Mouse (Mus musculus) mouse embryonic stem cell (cell line): ENCODE measurements around the gene Tent4a.
"Not testable (repeated sequence)": the region's sequence is repeated elsewhere in the genome, so short reads cannot be mapped to it uniquely, and the experiment has no call there.

Source experiments
- in situ Hi-C, 2 experiments: fragments of 300-500 bp; cut with MboI; formaldehyde crosslinking; loops; 1 replicate in 1 of 2; 3 replicates in 1 of 2; pipeline ENCODE4 v1.14.3; 2019 to 2020; ENCODE audit warnings: low sequenced_read_pairs in 2 of 2, low pct_unique_long_range_greater_than_20kb in 1 of 2, mixed read lengths in 1 of 2; ENCODE audit not compliant: unreplicated experiment in 1 of 2

Gene Tent4a

GRCm38 (mm10) chr13:69534334-69534653, at the start of gene Tent4a:
Gene Tent4a, minus strand, starts transcription at chr13:69534617.
- in situ Hi-C loops = no loop called here

DNA sequence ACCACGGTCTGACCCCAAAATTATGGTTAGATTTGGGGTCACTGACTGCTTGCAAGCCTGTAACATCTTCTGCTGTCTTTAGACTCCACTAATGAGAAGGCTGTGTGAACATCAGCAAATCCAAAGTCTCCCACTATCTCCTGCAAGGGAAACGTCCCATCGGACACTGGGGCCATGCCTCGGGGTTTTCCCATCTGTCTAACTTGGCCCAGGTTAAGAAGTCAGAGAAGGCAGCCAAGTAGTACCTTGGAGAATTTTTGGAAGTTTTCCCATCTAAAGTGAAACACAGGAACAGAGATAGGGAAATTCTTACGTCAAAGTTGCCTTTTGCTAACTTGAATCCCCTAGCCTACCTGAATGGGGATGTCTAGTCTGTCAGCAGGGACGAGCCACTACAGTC, 49.2 kb upstream of the Tent4a start:
- in situ Hi-C loops = no loop called here

DNA sequence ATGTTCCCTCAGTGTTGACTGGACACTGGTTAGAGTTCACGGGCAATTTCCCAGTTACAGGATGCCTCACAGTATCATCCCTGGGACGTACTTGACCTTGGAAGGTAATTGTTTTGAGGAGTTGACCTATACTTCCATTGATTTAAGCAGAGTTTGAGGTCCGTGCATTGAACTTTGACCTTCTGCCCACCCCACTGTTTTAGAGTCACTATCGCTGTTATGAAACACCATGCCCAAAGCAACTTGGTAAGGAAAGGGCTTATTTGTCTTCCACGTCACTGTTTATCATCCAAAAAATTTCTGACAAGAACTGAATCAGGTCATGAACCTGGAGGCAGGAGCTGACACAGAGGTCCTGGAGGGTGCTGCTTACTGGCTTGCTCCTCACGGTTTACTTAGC, 48.0 kb upstream of the Tent4a start:
- in situ Hi-C loops = no loop called here

DNA sequence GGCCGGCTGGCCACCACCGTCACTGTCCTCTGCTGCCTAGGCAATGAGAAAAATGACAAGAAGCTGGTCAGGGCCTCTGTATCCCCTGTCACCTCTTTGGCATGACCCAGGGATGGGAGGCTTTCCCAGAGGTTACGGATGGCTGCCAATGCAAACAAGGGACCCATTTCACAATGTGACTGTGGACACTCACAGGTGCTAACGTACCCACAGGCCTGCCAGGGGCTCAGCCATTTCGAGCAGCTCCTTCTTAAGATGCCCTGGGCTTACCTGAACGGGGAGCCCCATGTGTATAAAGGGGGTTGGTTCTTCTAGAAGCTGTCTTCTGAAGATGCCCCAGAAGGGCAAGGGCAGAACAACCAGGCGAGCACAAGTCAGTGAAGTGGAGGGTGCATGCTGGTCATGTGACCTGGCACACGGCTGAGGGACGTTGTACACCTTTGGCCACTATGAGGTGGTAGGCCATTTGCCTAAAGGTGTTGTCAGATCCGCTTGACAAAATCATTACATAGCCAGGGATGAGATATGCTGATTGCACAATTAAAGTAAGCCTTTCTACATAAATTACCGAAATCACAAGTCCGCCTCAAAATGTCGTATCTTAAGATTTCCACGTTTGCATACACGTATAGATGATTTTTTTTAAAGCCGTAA, 42.9 kb upstream of the Tent4a start:
- in situ Hi-C loops = no loop called here

GRCm38 (mm10) chr13:69576676-69577075, 42.3 kb upstream of the Tent4a start:
- in situ Hi-C loops = no loop called here

- in situ Hi-C loops = no loop called here
These were observed 38.2 kb upstream of the Tent4a start for GRCm38 (mm10) chr13:69572594-69572993.

- in situ Hi-C loops = no loop called here
These were observed 34.8 kb upstream of the Tent4a start for GRCm38 (mm10) chr13:69569201-69569600.

- in situ Hi-C loops = not testable (repeated sequence)
These were observed 31.0 kb upstream of the Tent4a start for GRCm38 (mm10) chr13:69565401-69565800.

- in situ Hi-C loops = no loop called here
These were observed 30.2 kb upstream of the Tent4a start for GRCm38 (mm10) chr13:69564573-69564972.

- in situ Hi-C loops = no loop called here
These were observed 29.5 kb upstream of the Tent4a start for GRCm38 (mm10) chr13:69563905-69564304.

DNA sequence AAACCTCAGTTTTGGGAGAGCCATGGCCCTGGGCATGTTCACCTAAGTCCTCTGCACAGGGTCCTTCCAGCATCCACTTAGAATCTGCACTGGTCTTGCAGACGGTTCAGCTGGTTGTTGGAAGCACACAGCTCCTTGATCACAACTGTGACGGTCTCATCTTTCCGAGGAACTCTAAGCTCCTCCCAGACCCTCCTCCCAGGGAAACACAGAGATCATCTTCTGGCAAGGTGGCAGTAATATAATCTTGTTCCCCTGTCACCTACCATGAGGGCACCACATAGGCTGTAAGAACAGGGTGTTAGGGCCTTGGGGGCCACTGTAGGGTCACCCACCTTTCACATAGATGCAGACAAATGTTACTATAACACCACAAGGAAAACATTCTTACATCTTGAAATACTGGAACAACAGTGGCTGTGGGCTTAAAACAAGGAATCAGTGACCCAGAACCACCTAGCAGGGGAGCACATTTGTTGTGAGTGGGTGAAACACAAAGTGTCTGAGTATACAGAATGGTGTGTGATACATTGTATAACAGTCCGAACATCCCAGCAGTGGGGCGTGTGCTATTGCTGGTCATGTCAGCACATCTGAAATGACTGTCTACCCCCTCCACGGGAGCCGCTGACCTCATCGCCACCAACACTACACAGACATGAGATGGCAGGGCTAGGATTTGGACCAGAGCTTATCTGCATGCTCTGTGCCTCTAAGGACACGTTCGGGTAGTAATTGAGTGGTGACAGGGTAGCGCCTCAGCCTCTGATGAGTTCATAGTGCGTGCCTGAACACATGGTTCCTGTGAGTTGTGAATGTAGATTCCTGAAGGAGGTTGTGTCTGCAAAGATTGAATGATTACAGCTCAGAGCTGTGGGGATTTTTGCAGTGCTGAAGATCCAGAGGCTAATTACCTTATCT, 28.5 kb upstream of the Tent4a start:
- in situ Hi-C loops = no loop called here

DNA sequence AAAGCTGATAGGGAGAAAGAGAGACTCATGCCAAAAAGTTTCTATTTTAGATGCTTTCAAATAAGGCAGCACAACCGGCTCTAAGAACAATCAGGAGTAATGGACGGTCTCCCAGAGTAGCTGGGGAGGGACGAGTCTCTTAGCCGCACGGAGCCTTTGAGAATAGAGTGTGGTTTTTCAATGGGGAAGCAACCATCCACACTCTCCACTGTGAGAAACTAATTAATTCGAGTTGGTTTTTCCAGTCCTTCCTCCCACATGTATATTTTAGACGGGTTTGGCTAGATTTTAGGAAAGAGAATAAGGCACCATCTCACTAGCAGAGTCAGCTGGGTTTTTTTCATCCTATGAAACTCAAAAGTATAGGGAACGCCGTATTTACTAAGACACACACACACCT, 27.6 kb upstream of the Tent4a start:
- in situ Hi-C loops = no loop called here

GRCm38 (mm10) chr13:69559291-69559961, 25.0 kb upstream of the Tent4a start:
- in situ Hi-C loops = loop anchor here in 1 of 2 experiments (10.0 kb wide), 1 partner anchor 95 kb away; no protein-coding TSS in a partner anchor

DNA sequence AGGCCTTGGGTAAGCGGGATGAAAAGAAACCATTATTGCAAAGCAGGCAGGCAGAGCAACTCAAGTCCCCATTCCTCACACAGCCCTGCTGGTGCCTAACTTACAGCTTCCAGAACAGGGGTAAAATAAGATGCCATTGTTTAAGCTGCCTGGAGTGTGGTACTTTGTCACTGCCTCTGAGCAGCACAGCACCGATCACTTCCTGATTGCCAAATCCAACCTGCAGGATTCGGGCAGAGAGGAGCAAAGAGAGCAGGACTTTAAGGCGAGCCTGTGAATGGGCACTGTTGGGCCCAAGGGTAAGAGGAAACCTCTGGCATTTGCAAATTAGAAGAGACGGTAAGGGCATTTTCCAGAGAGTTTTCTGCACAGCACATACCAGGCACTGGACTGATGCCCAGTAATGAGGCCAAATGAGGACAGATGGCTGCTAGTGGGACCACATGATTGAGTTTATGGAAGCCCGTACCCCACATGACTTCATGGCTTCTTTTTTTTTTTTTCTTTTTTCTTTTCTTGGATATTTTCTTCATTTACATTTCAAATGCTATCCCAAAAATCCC, 23.8 kb upstream of the Tent4a start:
- in situ Hi-C loops = loop anchor here in 1 of 2 experiments (10.0 kb wide), 1 partner anchor 97 kb away; no protein-coding TSS in a partner anchor

DNA sequence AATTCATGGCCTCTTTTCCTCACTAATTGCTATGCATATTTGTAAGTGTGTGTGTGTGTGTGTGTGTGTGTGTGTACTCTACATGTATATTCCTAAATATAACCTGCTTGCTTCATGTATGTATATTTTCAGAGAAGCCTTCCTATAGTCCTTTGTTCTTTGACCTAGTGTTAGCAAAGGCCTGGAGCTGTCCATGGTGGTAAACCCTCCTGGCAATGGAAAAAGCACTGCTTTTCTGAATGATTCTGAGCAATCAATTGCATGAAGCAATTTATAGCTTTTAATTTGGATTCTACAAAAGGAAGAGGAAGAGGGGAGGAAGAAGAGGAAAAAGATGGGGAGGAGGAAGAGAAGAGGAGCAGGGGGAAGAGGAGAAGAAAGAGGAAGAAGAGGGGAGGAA, 22.3 kb upstream of the Tent4a start:
- in situ Hi-C loops = loop anchor here in 1 of 2 experiments (10.0 kb wide), 1 partner anchor 98 kb away; no protein-coding TSS in a partner anchor

DNA sequence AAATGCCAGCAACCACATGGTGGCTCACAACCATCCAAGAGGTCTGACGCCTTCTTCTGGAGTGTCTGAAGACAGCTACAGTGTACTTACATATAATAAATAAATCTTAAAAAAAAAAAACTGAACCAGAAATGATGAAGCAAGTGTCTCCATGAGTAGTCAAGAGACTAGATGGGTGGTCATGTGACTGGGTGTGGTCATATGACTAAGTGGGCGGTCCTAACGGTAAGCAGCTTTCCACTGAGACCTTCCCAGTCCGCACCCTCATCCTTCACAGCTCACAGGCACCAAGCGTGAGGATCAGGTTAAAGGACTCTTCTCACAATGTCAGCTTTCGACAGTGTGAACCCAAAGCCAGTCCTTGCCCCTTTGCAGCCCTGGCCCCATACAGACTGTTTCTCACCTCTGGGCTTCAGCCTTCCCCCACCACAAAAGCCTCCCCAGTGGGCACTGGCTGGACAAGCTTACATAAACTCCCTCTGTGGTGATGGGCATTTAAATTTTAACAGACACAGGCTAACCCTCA, 21.6 kb upstream of the Tent4a start:
- in situ Hi-C loops = loop anchor here in 1 of 2 experiments (10.0 kb wide), 1 partner anchor 99 kb away; no protein-coding TSS in a partner anchor

GRCm38 (mm10) chr13:69555045-69555444, 20.6 kb upstream of the Tent4a start:
- in situ Hi-C loops = loop anchor here in 1 of 2 experiments (10.0 kb wide), 1 partner anchor 100 kb away; no protein-coding TSS in a partner anchor

DNA sequence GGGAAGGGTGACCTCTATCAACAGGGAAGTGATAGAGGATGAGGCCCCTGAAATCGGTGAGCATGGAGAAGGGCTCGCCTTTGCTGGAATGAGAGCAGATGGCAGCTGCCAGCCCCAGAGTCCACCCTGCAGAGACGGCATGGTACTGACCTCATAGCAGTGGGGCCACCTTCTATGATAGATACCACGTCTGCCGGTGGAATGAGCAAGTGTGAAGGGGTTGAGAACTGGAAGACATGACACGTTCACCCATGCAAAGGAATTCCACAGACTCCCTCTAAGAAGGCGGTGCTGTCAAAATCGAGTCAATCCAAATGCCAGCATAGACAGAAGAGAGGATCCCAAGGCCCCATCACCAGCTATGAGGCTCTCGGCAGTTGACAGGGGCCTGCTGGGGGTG, 19.8 kb upstream of the Tent4a start:
- in situ Hi-C loops = loop anchor here (5.0 to 10.0 kb wide), 2 partner anchors 101 to 103 kb away; no protein-coding TSS in a partner anchor
